Mouse (Mus musculus): ENCODE measurements around the gene Phf21a. TPM values are rescaled to one million over a fixed set of nuclear protein-coding genes. Genes with fewer than 3 reads are reported as not detected.
A peak's percentile ranks its signal among the peaks of the same experiment; 100 is the strongest.

Gene Phf21a
- polyA plus RNA-seq, 1 experiment = 52.2 TPM

DNA sequence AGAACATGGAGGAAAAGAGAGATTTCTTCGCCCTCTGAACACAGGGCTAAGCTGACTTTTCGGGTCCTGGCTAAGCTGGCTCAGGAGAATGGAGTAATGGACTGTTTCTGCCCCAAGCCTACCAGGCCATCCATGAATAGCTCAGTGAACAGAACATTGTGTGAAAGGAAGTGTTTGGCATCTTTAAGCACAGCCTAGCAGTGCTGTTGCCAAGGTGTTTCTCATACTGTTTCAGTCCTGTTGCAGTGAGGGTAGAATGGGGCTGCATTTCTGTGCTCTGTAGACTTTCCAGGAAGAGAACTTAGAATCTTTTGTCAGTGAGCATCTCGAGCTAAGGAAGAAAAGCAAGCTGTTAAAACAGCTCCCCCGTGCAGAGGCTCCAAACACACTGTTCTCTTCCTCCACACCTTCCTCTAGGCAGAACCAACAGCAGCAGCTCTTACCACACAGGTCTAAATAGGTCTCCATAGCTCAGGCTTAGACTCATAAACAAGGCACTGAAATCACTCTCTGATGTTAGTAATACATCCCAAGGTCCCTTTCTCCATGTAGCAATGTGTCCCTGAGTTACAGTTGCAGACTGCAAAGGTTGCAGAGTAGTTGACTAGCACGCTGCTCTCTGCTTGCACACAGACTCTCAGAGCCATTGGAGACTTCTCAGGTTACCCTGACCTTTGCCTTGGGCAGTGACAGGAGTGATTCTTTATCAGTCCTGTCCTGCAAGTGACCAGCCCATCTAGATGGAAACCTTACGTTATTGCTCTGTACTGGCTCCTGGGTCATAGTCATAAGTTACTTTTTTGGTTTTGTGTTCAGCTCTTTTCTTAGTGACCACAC lies 256.9 kb downstream of the Phf21a start:
- H3K9me3 ChIP-seq (replicated peaks; ENCODE audit: control insufficient read depth, insufficient read depth, low read length, poor library complexity, severe bottlenecking) = no peaks in the 10 kb centered on the region
- H3K27me3 ChIP-seq (ENCODE audit: control insufficient read depth, insufficient read depth, low read length, poor library complexity, severe bottlenecking) = no peaks in the 10 kb centered on the region
- H3K4me1 ChIP-seq (ENCODE audit: control insufficient read depth, insufficient read depth, low read length) = no peaks in the 10 kb centered on the region
- no peak overlapping the region for H3K9ac ChIP-seq (ENCODE audit: low read depth, poor library complexity, severe bottlenecking)
- no peak overlapping the region for H3K27ac ChIP-seq (ENCODE audit: insufficient read depth, low read length)
- H3K36me3 ChIP-seq (ENCODE audit: control insufficient read depth, insufficient read depth, low read length, poor library complexity, severe bottlenecking) = no peaks in the 10 kb centered on the region
- TF ChIP-seq POLR2A (IDR thresholded peaks at IDR 0.05; ENCODE audit: insufficient read depth, low read length) (no peak), CTCF (IDR thresholded peaks at IDR 0.05; ENCODE audit: low read depth, low read length) (no peak), EP300 (IDR thresholded peaks at IDR 0.05; ENCODE audit: insufficient read depth, low read depth, low read length) (no peak)
- no peak overlapping the region for H3K4me3 ChIP-seq (ENCODE audit: low read depth, low read length)

DNA sequence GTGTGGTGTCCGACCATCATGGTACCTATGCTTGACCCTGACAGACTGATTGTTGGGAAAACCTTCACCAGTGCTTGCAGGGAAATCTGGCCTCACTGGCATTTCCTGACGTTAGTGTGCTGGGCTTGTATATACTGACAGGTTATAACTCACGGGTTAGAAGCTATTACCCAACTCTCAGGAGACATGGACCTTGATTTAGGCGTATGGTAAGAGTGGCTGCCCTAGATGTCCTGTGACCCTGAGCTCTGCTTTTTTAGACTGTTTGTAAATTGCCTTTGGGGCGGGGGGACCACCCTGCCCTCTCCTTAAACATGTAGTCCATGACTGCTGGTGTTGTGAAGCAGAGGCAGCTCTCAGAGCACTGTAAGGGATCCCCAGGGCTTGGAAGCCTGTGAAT lies 257.8 kb downstream of the Phf21a start:
- Histone ChIP-seq H3K36me3 (ENCODE audit: control insufficient read depth, insufficient read depth, low read length, poor library complexity, severe bottlenecking) (no peaks in the 10 kb centered on the region), H3K27ac (ENCODE audit: insufficient read depth, low read length) (no peak overlapping the region)

DNA sequence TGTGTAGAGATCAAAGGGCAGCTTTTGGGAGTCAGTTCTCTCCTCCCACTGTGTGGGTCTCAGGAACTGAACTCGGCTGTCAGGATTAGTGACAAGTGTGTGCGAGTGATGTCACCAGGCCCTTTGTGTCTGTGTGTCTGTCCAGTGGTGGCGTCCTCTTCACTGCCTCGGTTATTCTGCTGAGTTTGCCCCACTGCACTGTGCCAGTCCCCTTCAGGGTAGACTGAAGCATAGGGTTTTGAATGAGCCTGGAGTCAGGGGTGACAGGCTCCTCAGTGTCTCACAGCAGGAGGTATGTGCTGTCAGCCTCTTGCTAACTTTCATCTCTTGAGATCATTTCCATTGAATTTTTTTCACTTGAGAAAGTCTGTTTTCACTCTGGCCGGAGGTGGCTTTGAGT lies 260.5 kb downstream of the Phf21a start:
- no peaks in the 10 kb centered on the region for H3K27me3 ChIP-seq (ENCODE audit: control insufficient read depth, insufficient read depth, low read length, poor library complexity, severe bottlenecking)
- no peaks in the 10 kb centered on the region for H3K4me1 ChIP-seq (ENCODE audit: control insufficient read depth, insufficient read depth, low read length)
- no peaks in the 10 kb centered on the region for H3K9me3 ChIP-seq (replicated peaks; ENCODE audit: control insufficient read depth, insufficient read depth, low read length, poor library complexity, severe bottlenecking)
- TF ChIP-seq CTCF (IDR thresholded peaks at IDR 0.05; ENCODE audit: low read depth, low read length) (no peak), EP300 (IDR thresholded peaks at IDR 0.05; ENCODE audit: insufficient read depth, low read depth, low read length) (no peak), POLR2A (IDR thresholded peaks at IDR 0.05; ENCODE audit: insufficient read depth, low read length) (no peak)
- H3K36me3 ChIP-seq (ENCODE audit: control insufficient read depth, insufficient read depth, low read length, poor library complexity, severe bottlenecking) = no peaks in the 10 kb centered on the region
- no peak overlapping the region for H3K9ac ChIP-seq (ENCODE audit: low read depth, poor library complexity, severe bottlenecking)
- H3K27ac ChIP-seq (ENCODE audit: insufficient read depth, low read length) = no peak overlapping the region
- H3K4me3 ChIP-seq (ENCODE audit: low read depth, low read length) = no peak overlapping the region

More for the DNA sequence above, 257.8 kb downstream of the Phf21a start:
- Histone ChIP-seq H3K9me3 (replicated peaks; ENCODE audit: control insufficient read depth, insufficient read depth, low read length, poor library complexity, severe bottlenecking) (no peaks in the 10 kb centered on the region), H3K4me3 (ENCODE audit: low read depth, low read length) (no peak overlapping the region), H3K9ac (ENCODE audit: low read depth, poor library complexity, severe bottlenecking) (no peak overlapping the region), H3K27me3 (ENCODE audit: control insufficient read depth, insufficient read depth, low read length, poor library complexity, severe bottlenecking) (no peaks in the 10 kb centered on the region), H3K4me1 (ENCODE audit: control insufficient read depth, insufficient read depth, low read length) (no peaks in the 10 kb centered on the region)
- TF ChIP-seq CTCF (IDR thresholded peaks at IDR 0.05; ENCODE audit: low read depth, low read length) (no peak), EP300 (IDR thresholded peaks at IDR 0.05; ENCODE audit: insufficient read depth, low read depth, low read length) (no peak), POLR2A (IDR thresholded peaks at IDR 0.05; ENCODE audit: insufficient read depth, low read length) (no peak)

- no peak overlapping the region for H3K27ac ChIP-seq (ENCODE audit: insufficient read depth, low read length)
- H3K9me3 ChIP-seq (replicated peaks; ENCODE audit: control insufficient read depth, insufficient read depth, low read length, poor library complexity, severe bottlenecking) = no peaks in the 10 kb centered on the region
- H3K9ac ChIP-seq (ENCODE audit: low read depth, poor library complexity, severe bottlenecking) = no peak overlapping the region
- H3K4me3 ChIP-seq (ENCODE audit: low read depth, low read length) = no peak overlapping the region
- no peaks in the 10 kb centered on the region for H3K36me3 ChIP-seq (ENCODE audit: control insufficient read depth, insufficient read depth, low read length, poor library complexity, severe bottlenecking)
- H3K27me3 ChIP-seq (ENCODE audit: control insufficient read depth, insufficient read depth, low read length, poor library complexity, severe bottlenecking) = no peaks in the 10 kb centered on the region
- TF ChIP-seq CTCF (IDR thresholded peaks at IDR 0.05; ENCODE audit: low read depth, low read length) = no peak
- TF ChIP-seq POLR2A (IDR thresholded peaks at IDR 0.05; ENCODE audit: insufficient read depth, low read length) = no peak
- no peak for TF ChIP-seq EP300 (IDR thresholded peaks at IDR 0.05; ENCODE audit: insufficient read depth, low read depth, low read length)
- H3K4me1 ChIP-seq (ENCODE audit: control insufficient read depth, insufficient read depth, low read length) = no peaks in the 10 kb centered on the region
These were observed 261.3 kb downstream of the Phf21a start for GRCm38 (mm10) chr2:92354224-92354623.

- Histone ChIP-seq H3K4me1 (ENCODE audit: control insufficient read depth, insufficient read depth, low read length) (no peaks in the 10 kb centered on the region), H3K9ac (ENCODE audit: low read depth, poor library complexity, severe bottlenecking) (no peak overlapping the region), H3K36me3 (ENCODE audit: control insufficient read depth, insufficient read depth, low read length, poor library complexity, severe bottlenecking) (no peaks in the 10 kb centered on the region), H3K27me3 (ENCODE audit: control insufficient read depth, insufficient read depth, low read length, poor library complexity, severe bottlenecking) (no peaks in the 10 kb centered on the region), H3K27ac (ENCODE audit: insufficient read depth, low read length) (no peak overlapping the region), H3K9me3 (replicated peaks; ENCODE audit: control insufficient read depth, insufficient read depth, low read length, poor library complexity, severe bottlenecking) (no peaks in the 10 kb centered on the region), H3K4me3 (ENCODE audit: low read depth, low read length) (no peak overlapping the region)
- TF ChIP-seq POLR2A (IDR thresholded peaks at IDR 0.05; ENCODE audit: insufficient read depth, low read length) (no peak), CTCF (IDR thresholded peaks at IDR 0.05; ENCODE audit: low read depth, low read length) (no peak), EP300 (IDR thresholded peaks at IDR 0.05; ENCODE audit: insufficient read depth, low read depth, low read length) (no peak)
These were observed 266.4 kb downstream of the Phf21a start for GRCm38 (mm10) chr2:92359301-92359700.

DNA sequence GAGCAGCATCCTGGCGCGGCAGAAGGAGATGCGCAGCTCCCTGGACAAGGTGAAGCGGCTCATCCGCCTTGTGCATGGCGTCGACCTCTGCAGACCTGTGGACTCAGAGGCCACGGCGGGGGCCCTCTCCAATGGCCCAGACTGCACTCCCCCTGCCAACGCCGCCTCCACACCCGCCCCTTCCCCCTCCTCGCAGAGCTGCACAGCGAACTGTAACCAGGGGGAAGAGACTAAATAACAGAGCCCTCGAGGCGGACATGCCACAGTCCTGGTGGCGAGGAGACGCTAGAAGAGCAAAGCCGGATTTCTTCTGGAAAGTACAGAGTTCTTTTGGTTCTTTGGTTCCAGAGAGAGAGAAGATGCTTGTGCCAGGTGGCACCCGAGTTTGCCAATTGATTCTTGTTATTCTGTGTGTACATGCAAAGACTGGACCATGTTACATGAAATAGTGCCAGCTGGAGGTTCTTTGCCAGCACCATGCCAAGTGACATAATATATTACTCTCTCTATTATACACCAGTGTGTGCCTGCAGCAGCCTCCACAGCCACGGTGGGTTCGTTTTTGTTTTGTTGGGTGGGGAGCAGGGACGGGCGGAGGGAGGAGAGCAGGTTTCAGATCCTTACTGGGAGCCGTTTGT lies 267.4 kb downstream of the Phf21a start:
- Histone ChIP-seq H3K27ac (ENCODE audit: insufficient read depth, low read length) (no peak overlapping the region), H3K36me3 (ENCODE audit: control insufficient read depth, insufficient read depth, low read length, poor library complexity, severe bottlenecking) (0 out of 2 replicates have a peak, but pooled peaks cover under 1% of the 10 kb centered on the region), H3K4me1 (ENCODE audit: control insufficient read depth, insufficient read depth, low read length) (no peaks in the 10 kb centered on the region), H3K9ac (ENCODE audit: low read depth, poor library complexity, severe bottlenecking) (peak overlapping the region; percentile 6; the same call in 1 of the 2 replicates), H3K27me3 (ENCODE audit: control insufficient read depth, insufficient read depth, low read length, poor library complexity, severe bottlenecking) (no peaks in the 10 kb centered on the region), H3K9me3 (replicated peaks; ENCODE audit: control insufficient read depth, insufficient read depth, low read length, poor library complexity, severe bottlenecking) (no peaks in the 10 kb centered on the region), H3K4me3 (ENCODE audit: low read depth, low read length) (no peak overlapping the region)
- TF ChIP-seq POLR2A (IDR thresholded peaks at IDR 0.05; ENCODE audit: insufficient read depth, low read length) (no peak), EP300 (IDR thresholded peaks at IDR 0.05; ENCODE audit: insufficient read depth, low read depth, low read length) (no peak), CTCF (IDR thresholded peaks at IDR 0.05; ENCODE audit: low read depth, low read length) (no peak)
